In the genomic region with DNA sequence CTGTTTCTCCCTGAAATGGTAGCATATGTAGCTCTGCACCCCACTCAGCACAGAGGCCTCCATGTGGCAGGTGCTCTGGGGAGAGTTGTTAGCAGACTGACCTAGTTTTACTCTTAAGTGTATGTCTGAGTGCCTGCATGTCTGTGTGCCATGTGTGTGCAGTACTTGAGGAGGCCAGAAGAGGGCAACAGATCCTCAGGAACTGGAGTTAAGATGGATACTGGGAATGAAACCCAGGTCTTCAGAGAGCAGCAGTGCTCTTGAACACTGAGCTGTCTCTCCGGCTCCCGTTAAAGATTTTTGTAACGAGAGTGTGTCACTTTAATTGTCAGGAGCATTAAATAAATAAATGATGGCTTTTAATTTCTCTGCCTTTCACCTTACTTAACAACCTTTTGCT, we compare ENCODE assay signal across 11 mouse cellular contexts. TPM values are rescaled to one million over a fixed set of nuclear protein-coding genes. Genes with fewer than 3 reads are reported as not detected.
DNase-seq lines count a peak whose midpoint lies in the region; TF ChIP-seq lines count a peak whose summit lies in the region.
"Had no signal": no experiment of that assay in that cellular context is flagged by ENCODE, and none has a peak within 500 bp of the region (broad histone marks: within the 10 kb centered on the region; RNA-seq: fewer than 3 reads in every experiment).

No protein-coding gene starts in this region.

- H3K27me3 ChIP-seq in thymus, adult 2 months (ENCODE audit: control insufficient read depth, insufficient read depth, low read length): no peaks in the 10 kb centered on the region

- no peak overlapping the region for H3K27ac ChIP-seq in thymus, adult 2 months (ENCODE audit: control insufficient read depth, insufficient read depth, low read length)

- no peaks in the 10 kb centered on the region for H3K36me3 ChIP-seq in thymus, adult 2 months (ENCODE audit: control insufficient read depth, insufficient read depth, low read length)

- 96% methylated on average over 3 of the region's 3 CpGs for WGBS in thymus, adult 2 months

- DNase-seq in heart, postnatal 4 days: peak; percentile 51
- no peak for DNase-seq in heart, adult 9 months (ENCODE audit: low spot score in 2 of 2)
- DNase-seq in thymus, adult 2 months: peak; percentile 39
- DNase-seq in thymus, adult 18-20 months: no peak
- DNase-seq in induced T-regulatory cell, adult 2 months (ENCODE audit: low read depth): peak; percentile 62
- DNase-seq in thymus, postnatal 4 days: peak; percentile 77
- DNase-seq in frontal cortex, adult 2 months (ENCODE audit: extremely low spot score in 1 of 2, low spot score in 1 of 2): no peak
- no peak for DNase-seq in frontal cortex, postnatal 25 days (ENCODE audit: low spot score in 2 of 2)
- DNase-seq: adrenal gland, postnatal 25 days had no signal

- H3K4me3 ChIP-seq in thymus, adult 2 months (ENCODE audit: control insufficient read depth, insufficient read depth, low read length): no peak overlapping the region

- peaks cover 8% of the 10 kb centered on the region for H3K4me1 ChIP-seq in thymus, adult 2 months (replicated peaks; ENCODE audit: control insufficient read depth, insufficient read depth, low read length)

- no peak for TF ChIP-seq POLR2A in thymus, adult 2 months (IDR thresholded peaks at IDR 0.05; ENCODE audit: control insufficient read depth, extremely low read depth, insufficient read depth, low read length, poor library complexity)

- no peak for TF ChIP-seq CTCF in thymus, adult 2 months (IDR thresholded peaks at IDR 0.05; ENCODE audit: borderline replicate concordance, control insufficient read depth, extremely low read depth, insufficient read depth, low read length, poor library complexity)

RNA-seq across cellular contexts. Expression of gene Ift122, which starts 35.0 kb away (rescaled TPM):
- 10 to 100 TPM; 16.3 to 17.6 TPM for total RNA-seq in heart, postnatal 4 days (2021)
- polyA plus RNA-seq in thymus, adult 2 months (2012; rRNA removed): 7.6 and 8.8 TPM in 2 replicates
- polyA plus RNA-seq in frontal cortex, adult 2 months (2012; rRNA removed): 30.1 and 31.2 TPM in 2 replicates

RNA-seq across cellular contexts. Expression of gene Mbd4, which starts 35.1 kb away (rescaled TPM):
- 1 to 10 TPM; 3.4 to 3.8 TPM for total RNA-seq in heart, postnatal 4 days (2021)
- polyA plus RNA-seq in thymus, adult 2 months (2012; rRNA removed): 9.0 and 10.5 TPM in 2 replicates
- polyA plus RNA-seq in frontal cortex, adult 2 months (2012; rRNA removed): 9.2 and 9.6 TPM in 2 replicates

RNA-seq across cellular contexts. Expression of gene Rho, which starts 43.3 kb away (rescaled TPM):
- under 1 TPM; 0.24 to 0.34 TPM for total RNA-seq in heart, postnatal 4 days (2021)
- 0.37 and 1.3 TPM in 2 replicates for polyA plus RNA-seq in thymus, adult 2 months (2012; rRNA removed)
- polyA plus RNA-seq in frontal cortex, adult 2 months (2012; rRNA removed): 0.86 and 1.6 TPM in 2 replicates
- polyA plus RNA-seq: neural tube, embryonic 11.5 days had no signal

RNA-seq across cellular contexts. Expression of gene Efcab12, which starts 50.1 kb away (rescaled TPM):
- total RNA-seq in heart, postnatal 4 days (2021): under 1 TPM; 0.88 to 0.90 TPM
- polyA plus RNA-seq in thymus, adult 2 months (2012; rRNA removed): 0.33 and 0.46 TPM in 2 replicates
- 5.4 and 5.5 TPM in 2 replicates for polyA plus RNA-seq in frontal cortex, adult 2 months (2012; rRNA removed)

RNA-seq across cellular contexts. Expression of gene H1foo, which starts 56.4 kb away (rescaled TPM):
- total RNA-seq in heart, postnatal 4 days (2021): not detected
- polyA plus RNA-seq in thymus, adult 2 months (2012; rRNA removed): 0.71 and 0.81 TPM in 2 replicates
- polyA plus RNA-seq in frontal cortex, adult 2 months (2012; rRNA removed): not detected in 2 replicates
- total RNA-seq: adrenal gland, postnatal 25 days; layer of hippocampus, adult 8-10 months had no signal
- polyA plus RNA-seq: neural tube, embryonic 11.5 days had no signal

Comparison
In these comparisons a context has a peak if more than half of its experiments do, and no peak if none do; other contexts are left out.
1. DNase-seq: peak in heart, postnatal 4 days (single experiment), thymus, adult 2 months (single experiment), induced T-regulatory cell, adult 2 months (single experiment) and thymus, postnatal 4 days (single experiment); none in heart, adult 9 months (0 of 2), thymus, adult 18-20 months (0 of 2), frontal cortex, adult 2 months (0 of 2) and frontal cortex, postnatal 25 days (0 of 2).